Mouse (Mus musculus) G1E (cell line): Measurements from ENCODE around the gene Epb41l3. TPM values are rescaled to one million over a fixed set of nuclear protein-coding genes. Genes with fewer than 3 reads are reported as not detected.

Experiments
- ATAC-seq: 2 replicates; pipeline ENCODE4 v1.8.0; 2016; ENCODE audit warnings: mild to moderate bottlenecking; ENCODE audit not compliant: insufficient number of reproducible peaks, poor library complexity, low FRiP score, severe bottlenecking; ENCODE audit errors: extremely low read depth
- DNase-seq: peaks from one replicate; pipeline ENCODE4 v3.0.0; 2012; ENCODE audit warnings: low spot score
- H3K27me3 ChIP-seq: 2 replicates; pipeline ENCODE4 v1.6.1; 2012; ENCODE audit warnings: mild to moderate bottlenecking, low read length, inconsistent platforms; ENCODE audit not compliant: insufficient read depth
- H3K36me3 ChIP-seq: replicated peaks from 2 replicates; pipeline ENCODE3; 2012; ENCODE audit warnings: mild to moderate bottlenecking, inconsistent platforms
- H3K4me1 ChIP-seq: 2 replicates; pipeline ENCODE4 v1.6.1; 2012; ENCODE audit warnings: low read depth, low read length, inconsistent platforms, mixed read lengths; ENCODE audit not compliant: insufficient read depth
- H3K4me3 ChIP-seq: 2 replicates; pipeline ENCODE4 v1.5.1; 2012; ENCODE audit warnings: low read depth, mild to moderate bottlenecking, inconsistent platforms, low read length, moderate library complexity, mixed read lengths
- H3K9me3 ChIP-seq: replicated peaks from 2 replicates; pipeline ENCODE4 v1.6.1; 2012; ENCODE audit warnings: inconsistent platforms
- CTCF ChIP-seq: IDR thresholded peaks from 2 replicates; pipeline ENCODE4 v1.5.1; 2012; ENCODE audit warnings: low read depth, low read length, inconsistent platforms, mixed read lengths
- GATA1 ChIP-seq: IDR thresholded peaks from 2 replicates; pipeline ENCODE4 v1.6.1; 2012; ENCODE audit warnings: borderline replicate concordance, low read length, inconsistent platforms, mixed read lengths
- GATA2 ChIP-seq: IDR thresholded peaks from 2 replicates; pipeline ENCODE4 v1.6.1; 2012; ENCODE audit warnings: low read depth, low read length, inconsistent platforms, borderline replicate concordance
- POLR2AphosphoS5 ChIP-seq: IDR thresholded peaks from 2 replicates; pipeline ENCODE4 v1.6.1; 2012; ENCODE audit warnings: low read depth, low read length, inconsistent platforms; ENCODE audit not compliant: insufficient replicate concordance
- TAL1 ChIP-seq: conservative IDR thresholded peaks from 2 replicates; pipeline ENCODE4 v1.6.1; 2012; ENCODE audit warnings: low read depth, low read length, inconsistent platforms, mixed read lengths
- polyA plus RNA-seq: library from polyadenylated mRNA; stranded (reverse); fragments of >175 nt; gene quantifications from 2 replicates; pipeline ENCODE4 v1.2.3, GENCODE M21; 2012
- total RNA-seq, 2 experiments: library from RNA; stranded (forward) in 1 of 2; stranded (reverse) in 1 of 2; fragments of 200-1000 nt in 1 of 2; fragments of >200 nt in 1 of 2; fragmentation: Nextera tagmentation in 1 of 2; gene quantifications; 2 replicates each; pipeline ENCODE4 v1.2.3; 2014 to 2017

The Epb41l3 gene
- total and polyA plus RNA-seq, 3 experiments: 0.16 TPM; not detected in 2

GRCm38 (mm10) chr17:69177954-69178353 is 102.5 kb downstream of the Epb41l3 start:
- no peak for DNase-seq
- H3K27me3 ChIP-seq: no peaks in the 10 kb centered on the region
- H3K9me3 ChIP-seq: peaks cover 47% of the 10 kb centered on the region
- ATAC-seq: no peak
- H3K4me3 ChIP-seq: no peak overlapping the region
- no peaks in the 10 kb centered on the region for H3K36me3 ChIP-seq
- TF ChIP-seq GATA2 (no peak), POLR2AphosphoS5 (no peak), GATA1 (no peak), TAL1 (no peak), CTCF (no peak)
- no peaks in the 10 kb centered on the region for H3K4me1 ChIP-seq

- ATAC-seq (no peak), DNase-seq (no peak)
- Histone ChIP-seq H3K36me3 (no peaks in the 10 kb centered on the region), H3K9me3 (peaks cover 58% of the 10 kb centered on the region), H3K27me3 (no peaks in the 10 kb centered on the region), H3K4me1 (no peaks in the 10 kb centered on the region), H3K4me3 (no peak overlapping the region)
- no peak for TF ChIP-seq TAL1
- no peak for TF ChIP-seq CTCF
- TF ChIP-seq GATA1: no peak
- no peak for TF ChIP-seq POLR2AphosphoS5
- TF ChIP-seq GATA2: no peak
These were observed 105.5 kb downstream of the Epb41l3 start for GRCm38 (mm10) chr17:69180905-69181559.

GRCm38 (mm10) chr17:69181560-69182316 is 106.3 kb downstream of the Epb41l3 start:
- Histone ChIP-seq H3K9me3 (peaks cover 59% of the 10 kb centered on the region), H3K4me1 (no peaks in the 10 kb centered on the region), H3K27me3 (no peaks in the 10 kb centered on the region), H3K36me3 (no peaks in the 10 kb centered on the region), H3K4me3 (no peak overlapping the region)
- DNase-seq (no peak), ATAC-seq (no peak)
- TF ChIP-seq TAL1: no peak
- no peak for TF ChIP-seq CTCF
- TF ChIP-seq GATA1: no peak
- no peak for TF ChIP-seq GATA2
- no peak for TF ChIP-seq POLR2AphosphoS5

- no peaks in the 10 kb centered on the region for H3K36me3 ChIP-seq
- H3K27me3 ChIP-seq: no peaks in the 10 kb centered on the region
- ATAC-seq: no peak
- H3K4me3 ChIP-seq: no peak overlapping the region
- no peaks in the 10 kb centered on the region for H3K4me1 ChIP-seq
- H3K9me3 ChIP-seq: peaks cover 60% of the 10 kb centered on the region
- TF ChIP-seq CTCF (no peak), TAL1 (no peak), POLR2AphosphoS5 (no peak), GATA1 (no peak), GATA2 (no peak)
- no peak for DNase-seq
These were observed 112.3 kb downstream of the Epb41l3 start for GRCm38 (mm10) chr17:69187794-69188193.

GRCm38 (mm10) chr17:69192863-69193493 is 117.5 kb downstream of the Epb41l3 start:
- no peaks in the 10 kb centered on the region for H3K27me3 ChIP-seq
- H3K9me3 ChIP-seq: peaks cover 62% of the 10 kb centered on the region
- no peak overlapping the region for H3K4me3 ChIP-seq
- no peaks in the 10 kb centered on the region for H3K36me3 ChIP-seq
- no peak for TF ChIP-seq CTCF
- no peak for TF ChIP-seq TAL1
- TF ChIP-seq GATA1: no peak
- no peak for TF ChIP-seq GATA2
- no peak for TF ChIP-seq POLR2AphosphoS5
- no peaks in the 10 kb centered on the region for H3K4me1 ChIP-seq
- DNase-seq: no peak
- no peak for ATAC-seq

GRCm38 (mm10) chr17:69194599-69194998 is 119.1 kb downstream of the Epb41l3 start:
- no peak overlapping the region for H3K4me3 ChIP-seq
- ATAC-seq (no peak), DNase-seq (no peak)
- H3K27me3 ChIP-seq: no peaks in the 10 kb centered on the region
- H3K4me1 ChIP-seq: no peaks in the 10 kb centered on the region
- H3K36me3 ChIP-seq: no peaks in the 10 kb centered on the region
- H3K9me3 ChIP-seq: peaks cover 60% of the 10 kb centered on the region
- TF ChIP-seq GATA2: no peak
- no peak for TF ChIP-seq CTCF
- no peak for TF ChIP-seq TAL1
- no peak for TF ChIP-seq POLR2AphosphoS5
- no peak for TF ChIP-seq GATA1
